ENCODE assay signal across 8 mouse cellular contexts in genomic region chr17:46678911-46679310, GRCm38 (mm10). TPM values are rescaled to one million over a fixed set of nuclear protein-coding genes. Genes with fewer than 3 reads are reported as not detected.
A peak's percentile ranks its signal among the peaks of the same experiment; 100 is the strongest.
DNase-seq lines count a peak whose midpoint lies in the region; ATAC-seq and TF ChIP-seq lines count a peak whose summit lies in the region.
"Had no signal": no experiment of that assay in that cellular context is flagged by ENCODE, and none has a peak within 500 bp of the region (broad histone marks: within the 10 kb centered on the region; RNA-seq: fewer than 3 reads in every experiment).

No protein-coding gene starts in this region.

- peaks cover 20% of the 10 kb centered on the region; the same call in 1 of the 2 replicates for H3K36me3 ChIP-seq in lung, postnatal 0 days (ENCODE audit: insufficient read depth, low read length)
- H3K36me3 ChIP-seq in limb, embryonic 13.5 days: peaks cover 54% of the 10 kb centered on the region
- peaks cover 17% of the 10 kb centered on the region for H3K36me3 ChIP-seq in stomach, postnatal 0 days (ENCODE audit: control insufficient read depth, insufficient read depth, low read length)

- DNase-seq in lung, postnatal 0 days (ENCODE audit: low spot score): no peak
- no peak for DNase-seq in lung, postnatal 10 days
- DNase-seq in gastrocnemius, postnatal 25 days: peak; percentile 72
- no peak for DNase-seq in stomach, postnatal 0 days (ENCODE audit: low spot score)
- no peak for DNase-seq in thymus, postnatal 25 days
- DNase-seq in left cerebral cortex, postnatal 10 days (ENCODE audit: extremely low spot score in 1 of 2, low spot score in 2 of 2): no peak
- DNase-seq: adrenal gland, postnatal 14 days had no signal

- no peak for TF ChIP-seq CTCF in lung, postnatal 0 days (IDR thresholded peaks at IDR 0.05)
- TF ChIP-seq CTCF in stomach, postnatal 0 days (IDR thresholded peaks at IDR 0.05; ENCODE audit: low read depth): no peak

- peak overlapping the region; percentile 81; the same call in 1 of the 2 replicates for H3K4me2 ChIP-seq in lung, postnatal 0 days (replicated peaks; ENCODE audit: low read depth, low read length)
- H3K4me2 ChIP-seq in limb, embryonic 13.5 days (replicated peaks): peak overlapping the region; percentile 90
- peak overlapping the region; percentile 72 for H3K4me2 ChIP-seq in stomach, postnatal 0 days (replicated peaks; ENCODE audit: low read depth)

- H3K9me3 ChIP-seq in lung, postnatal 0 days (ENCODE audit: low read length): no peaks in the 10 kb centered on the region
- no peaks in the 10 kb centered on the region for H3K9me3 ChIP-seq in limb, embryonic 13.5 days
- H3K9me3 ChIP-seq in stomach, postnatal 0 days (ENCODE audit: control insufficient read depth, low read length): no peaks in the 10 kb centered on the region

- H3K27ac ChIP-seq in lung, postnatal 0 days (ENCODE audit: low read length): no peak overlapping the region; the same call in 1 of the 2 replicates
- H3K27ac ChIP-seq in limb, embryonic 13.5 days: peak overlapping the region; percentile 28; the same call in 1 of the 2 replicates
- peak overlapping the region; percentile 49 for H3K27ac ChIP-seq in stomach, postnatal 0 days (replicated peaks)

- intact Hi-C loops in left cerebral cortex, postnatal 10 days (cut with DNase I): no loop called here

- 0 out of 2 replicates have a peak overlapping the region, but pooled peaks have one; percentile 26 for H3K9ac ChIP-seq in lung, postnatal 0 days (replicated peaks; ENCODE audit: low read depth)
- peak overlapping the region; percentile 81 for H3K9ac ChIP-seq in limb, embryonic 13.5 days
- peak overlapping the region; percentile 85 for H3K9ac ChIP-seq in stomach, postnatal 0 days (ENCODE audit: low read length)

- H3K27me3 ChIP-seq in lung, postnatal 0 days (replicated peaks; ENCODE audit: insufficient read depth, low read length): no peaks in the 10 kb centered on the region
- no peaks in the 10 kb centered on the region for H3K27me3 ChIP-seq in limb, embryonic 13.5 days
- no peaks in the 10 kb centered on the region for H3K27me3 ChIP-seq in stomach, postnatal 0 days (ENCODE audit: control insufficient read depth, insufficient read depth, low read length)

- 27% methylated on average over 9 of the region's 9 CpGs for WGBS in lung, postnatal 0 days
- 55% methylated on average over 9 of the region's 9 CpGs for WGBS in limb, embryonic 13.5 days
- 25% methylated on average over 9 of the region's 9 CpGs for WGBS in stomach, postnatal 0 days

- H3K4me1 ChIP-seq in lung, postnatal 0 days (ENCODE audit: insufficient read depth, low read depth, low read length): peaks cover 14% of the 10 kb centered on the region; the same call in 1 of the 2 replicates
- H3K4me1 ChIP-seq in limb, embryonic 13.5 days: peaks cover 37% of the 10 kb centered on the region
- H3K4me1 ChIP-seq in stomach, postnatal 0 days (replicated peaks; ENCODE audit: control insufficient read depth, insufficient read depth): peaks cover 14% of the 10 kb centered on the region

- no peak overlapping the region for H3K4me3 ChIP-seq in lung, postnatal 0 days (ENCODE audit: low read depth, low read length)
- H3K4me3 ChIP-seq in limb, embryonic 13.5 days: peak overlapping the region; percentile 88
- 0 out of 2 replicates have a peak overlapping the region, but pooled peaks have one; percentile 88 for H3K4me3 ChIP-seq in stomach, postnatal 0 days (ENCODE audit: low read depth, low read length)

- no peak for ATAC-seq in lung, postnatal 0 days
- no peak for ATAC-seq in limb, embryonic 13.5 days (ENCODE audit: low FRiP score, low read depth)
- ATAC-seq in stomach, postnatal 0 days (ENCODE audit: low FRiP score, low TSS enrichment): no peak

- no peak for TF ChIP-seq EP300 in lung, postnatal 0 days (IDR thresholded peaks at IDR 0.05)
- no peak for TF ChIP-seq EP300 in stomach, postnatal 0 days (optimal IDR thresholded peaks at IDR 0.05)

RNA-seq across cellular contexts. Expression of gene Mea1, which starts 0.3 kb away (rescaled TPM):
- 113 and 114 TPM in 2 replicates for polyA plus RNA-seq in lung, postnatal 0 days (2015; fragmentation: Nextera tagmentation; extraction: Ambion mirVana)
- total RNA-seq in gastrocnemius, postnatal 25 days (2021): 10 to 100 TPM; 45.3 to 54.7 TPM
- polyA plus RNA-seq in limb, embryonic 13.5 days (2015; fragmentation: Nextera tagmentation; extraction: Ambion mirVana): 157 and 162 TPM in 2 replicates
- 142 and 146 TPM in 2 replicates for polyA plus RNA-seq in stomach, postnatal 0 days (2015; fragmentation: Nextera tagmentation; extraction: Ambion mirVana)
- 100 to 1,000 TPM; 124 to 130 TPM for total RNA-seq in left cerebral cortex, postnatal 10 days (2021)

RNA-seq across cellular contexts. Expression of gene Klhdc3, which starts 1.8 kb away (rescaled TPM):
- 96.7 and 111 TPM in 2 replicates for polyA plus RNA-seq in lung, postnatal 0 days (2015; fragmentation: Nextera tagmentation; extraction: Ambion mirVana)
- total RNA-seq in gastrocnemius, postnatal 25 days (2021): 100 to 1,000 TPM; 135 to 168 TPM
- 127 and 135 TPM in 2 replicates for polyA plus RNA-seq in limb, embryonic 13.5 days (2015; fragmentation: Nextera tagmentation; extraction: Ambion mirVana)
- polyA plus RNA-seq in stomach, postnatal 0 days (2015; fragmentation: Nextera tagmentation; extraction: Ambion mirVana): 73.7 and 75.0 TPM in 2 replicates
- total RNA-seq in left cerebral cortex, postnatal 10 days (2021): 100 to 1,000 TPM; 175 to 180 TPM

RNA-seq across cellular contexts. Expression of gene Rrp36, which starts 4.8 kb away (rescaled TPM):
- polyA plus RNA-seq in lung, postnatal 0 days (2015; fragmentation: Nextera tagmentation; extraction: Ambion mirVana): 35.2 and 38.5 TPM in 2 replicates
- total RNA-seq in gastrocnemius, postnatal 25 days (2021): 10 to 100 TPM in 1 of 2 experiments, 1 to 10 TPM in 1; 7.5 to 12.1 TPM
- polyA plus RNA-seq in limb, embryonic 13.5 days (2015; fragmentation: Nextera tagmentation; extraction: Ambion mirVana): 67.6 and 73.9 TPM in 2 replicates
- 37.2 and 38.1 TPM in 2 replicates for polyA plus RNA-seq in stomach, postnatal 0 days (2015; fragmentation: Nextera tagmentation; extraction: Ambion mirVana)
- 10 to 100 TPM; 14.8 to 19.3 TPM for total RNA-seq in left cerebral cortex, postnatal 10 days (2021)

RNA-seq across cellular contexts. Expression of gene Ppp2r5d, which starts 26.0 kb away (rescaled TPM):
- 31.7 and 31.8 TPM in 2 replicates for polyA plus RNA-seq in lung, postnatal 0 days (2015; fragmentation: Nextera tagmentation; extraction: Ambion mirVana)
- 10 to 100 TPM; 24.0 to 28.3 TPM for total RNA-seq in gastrocnemius, postnatal 25 days (2021)
- polyA plus RNA-seq in limb, embryonic 13.5 days (2015; fragmentation: Nextera tagmentation; extraction: Ambion mirVana): 94.0 and 103 TPM in 2 replicates
- polyA plus RNA-seq in stomach, postnatal 0 days (2015; fragmentation: Nextera tagmentation; extraction: Ambion mirVana): 27.2 and 30.3 TPM in 2 replicates
- total RNA-seq in left cerebral cortex, postnatal 10 days (2021): 10 to 100 TPM; 96.4 to 98.5 TPM

RNA-seq across cellular contexts. Expression of gene Cul7, which starts 28.8 kb away (rescaled TPM):
- polyA plus RNA-seq in lung, postnatal 0 days (2015; fragmentation: Nextera tagmentation; extraction: Ambion mirVana): 21.8 and 22.1 TPM in 2 replicates
- total RNA-seq in gastrocnemius, postnatal 25 days (2021): 10 to 100 TPM in 1 of 2 experiments, 1 to 10 TPM in 1; 8.8 to 14.4 TPM
- polyA plus RNA-seq in limb, embryonic 13.5 days (2015; fragmentation: Nextera tagmentation; extraction: Ambion mirVana): 63.2 and 66.0 TPM in 2 replicates
- polyA plus RNA-seq in stomach, postnatal 0 days (2015; fragmentation: Nextera tagmentation; extraction: Ambion mirVana): 12.9 and 14.0 TPM in 2 replicates
- total RNA-seq in left cerebral cortex, postnatal 10 days (2021): 10 to 100 TPM; 39.3 to 46.5 TPM

Comparison
In these comparisons a context has a peak if more than half of its experiments do, and no peak if none do; other contexts are left out.
1. H3K9ac ChIP-seq: peak in every context shown above with its lines; median percentile 85 in stomach, postnatal 0 days; 81 in limb, embryonic 13.5 days; 26 in lung, postnatal 0 days.